Mouse (Mus musculus): ENCODE results near the gene Olfr148. TPM values are rescaled to one million over a fixed set of nuclear protein-coding genes. Genes with fewer than 3 reads are reported as not detected.

Olfr148 gene
- polyA plus RNA-seq, 1 experiment from 2014 or later = not detected

GRCm38 (mm10) chr9:39644785-39645184 is 34.3 kb downstream of the Olfr148 start, which contains the start of gene Olfr961:
Gene Olfr961 (plus strand): TSS chr9:39645085.
- Histone ChIP-seq H3K27ac (no peak within 1 kb of the TSS), H3K9me3 (replicated peaks) (no peaks in the 10 kb centered on the region), H3K36me3 (no peaks in the 10 kb centered on the region), H3K4me3 (no peak within 1 kb of the TSS), H3K27me3 (ENCODE audit: low read depth, poor library complexity, severe bottlenecking) (no peaks in the 10 kb centered on the region), H3K4me1 (no peaks in the 10 kb centered on the region)
- no peak for DNase-seq (ENCODE audit: low spot score)

DNA sequence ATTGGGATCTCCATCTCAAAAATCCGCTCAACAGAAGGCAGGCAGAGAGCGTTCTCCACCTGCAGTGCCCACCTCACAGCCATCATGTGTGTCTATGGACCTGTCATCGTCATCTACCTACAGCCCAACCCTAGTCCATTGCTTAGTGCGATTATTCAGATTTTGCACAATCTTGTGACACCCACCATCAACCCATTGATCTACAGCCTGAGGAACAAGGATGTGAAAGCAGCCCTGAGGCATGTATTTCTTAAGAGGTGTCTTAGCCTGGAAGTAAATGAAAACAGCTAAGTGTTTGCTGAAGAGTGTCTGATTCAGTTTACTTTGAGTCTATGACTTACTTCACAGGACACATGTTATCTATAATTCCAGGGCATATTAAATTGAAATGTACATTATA is 36.9 kb downstream of the Olfr148 start:
- 94% methylated on average over 4 of the region's 4 CpGs for WGBS
- Histone ChIP-seq H3K4me1 (no peaks in the 10 kb centered on the region), H3K9me3 (replicated peaks) (no peaks in the 10 kb centered on the region), H3K27ac (no peak overlapping the region), H3K36me3 (no peaks in the 10 kb centered on the region), H3K27me3 (ENCODE audit: low read depth, poor library complexity, severe bottlenecking) (no peaks in the 10 kb centered on the region), H3K4me3 (no peak overlapping the region)
- DNase-seq (ENCODE audit: low spot score) = no peak

DNA sequence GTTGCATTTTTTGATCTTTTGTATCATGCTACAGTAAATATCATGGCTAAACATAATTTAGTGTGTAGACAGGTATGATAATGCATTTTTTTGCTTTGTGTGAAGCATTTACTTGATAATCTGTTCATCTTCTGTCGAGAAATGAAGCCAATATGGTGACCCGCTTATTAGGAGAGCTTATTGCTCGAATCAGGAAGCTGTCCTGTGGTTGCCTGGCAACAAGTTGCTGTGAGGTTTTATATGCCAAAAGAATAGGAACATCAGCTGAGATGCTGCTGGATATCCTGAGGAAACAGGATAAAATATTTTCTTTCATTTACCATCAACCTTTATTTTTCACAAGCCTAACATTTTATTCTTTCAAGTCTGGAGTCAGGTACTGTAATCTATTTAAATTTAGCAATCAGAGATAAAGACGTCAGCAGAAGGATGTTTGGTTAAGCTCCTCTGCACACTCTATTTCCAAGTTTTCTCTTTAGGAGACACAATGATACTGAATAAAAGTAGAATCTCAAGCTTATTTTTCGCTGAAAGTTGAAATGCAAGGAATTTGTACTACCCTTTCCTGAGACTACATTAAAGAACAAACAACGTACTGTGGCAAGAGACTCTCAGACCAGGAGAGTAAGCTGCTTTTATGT is 44.4 kb downstream of the Olfr148 start:
- DNase-seq (ENCODE audit: low spot score) = no peak
- Histone ChIP-seq H3K4me1 (no peaks in the 10 kb centered on the region), H3K4me3 (no peak overlapping the region), H3K36me3 (no peaks in the 10 kb centered on the region), H3K9me3 (replicated peaks) (no peaks in the 10 kb centered on the region), H3K27me3 (ENCODE audit: low read depth, poor library complexity, severe bottlenecking) (no peaks in the 10 kb centered on the region), H3K27ac (no peak overlapping the region)
- WGBS = 82% methylated on average over 6 of the region's 6 CpGs

Other genes with a start within 250 kb of the Olfr148 start
- gene Olfr951, start 223.2 kb upstream of the Olfr148 start, polyA plus RNA-seq (2016; fragmentation: Nextera tagmentation; extraction: Ambion mirVana) = not detected in 2 replicates
- gene Olfr952, start 183.5 kb upstream of the Olfr148 start, polyA plus RNA-seq (2016; fragmentation: Nextera tagmentation; extraction: Ambion mirVana) = not detected in 2 replicates
- gene Olfr954, start 154.0 kb upstream of the Olfr148 start, polyA plus RNA-seq (2016; fragmentation: Nextera tagmentation; extraction: Ambion mirVana) = not detected in 2 replicates
- gene Olfr955, start 138.7 kb upstream of the Olfr148 start, polyA plus RNA-seq (2016; fragmentation: Nextera tagmentation; extraction: Ambion mirVana) = not detected in 2 replicates
- not detected in 2 replicates for gene Olfr44, start 116.7 kb upstream of the Olfr148 start, polyA plus RNA-seq (2016; fragmentation: Nextera tagmentation; extraction: Ambion mirVana)
- not detected in 2 replicates for gene Olfr957, start 94.8 kb upstream of the Olfr148 start, polyA plus RNA-seq (2016; fragmentation: Nextera tagmentation; extraction: Ambion mirVana)
- not detected in 2 replicates for gene Olfr958, start 56.6 kb upstream of the Olfr148 start, polyA plus RNA-seq (2016; fragmentation: Nextera tagmentation; extraction: Ambion mirVana)
- gene Olfr959, start 35.1 kb upstream of the Olfr148 start, polyA plus RNA-seq (2016; fragmentation: Nextera tagmentation; extraction: Ambion mirVana) = not detected in 2 replicates
- 2.8 and 6.9 TPM in 2 replicates for gene AW551984, start 6.3 kb upstream of the Olfr148 start, polyA plus RNA-seq (2016; fragmentation: Nextera tagmentation; extraction: Ambion mirVana)
- not detected in 2 replicates for gene Olfr960, start 10.7 kb downstream of the Olfr148 start, polyA plus RNA-seq (2016; fragmentation: Nextera tagmentation; extraction: Ambion mirVana)
- gene Olfr961, start 34.4 kb downstream of the Olfr148 start, polyA plus RNA-seq (2016; fragmentation: Nextera tagmentation; extraction: Ambion mirVana) = not detected in 2 replicates
- not detected in 2 replicates for gene Olfr963, start 56.5 kb downstream of the Olfr148 start, polyA plus RNA-seq (2016; fragmentation: Nextera tagmentation; extraction: Ambion mirVana)
- gene Olfr149, start 96.5 kb downstream of the Olfr148 start, polyA plus RNA-seq (2016; fragmentation: Nextera tagmentation; extraction: Ambion mirVana) = not detected in 2 replicates
- gene Olfr965, start 100.7 kb downstream of the Olfr148 start, polyA plus RNA-seq (2016; fragmentation: Nextera tagmentation; extraction: Ambion mirVana) = not detected in 2 replicates
- not detected in 2 replicates for gene Olfr150, start 120.3 kb downstream of the Olfr148 start, polyA plus RNA-seq (2016; fragmentation: Nextera tagmentation; extraction: Ambion mirVana)
- not detected in 2 replicates for gene Olfr967, start 135.6 kb downstream of the Olfr148 start, polyA plus RNA-seq (2016; fragmentation: Nextera tagmentation; extraction: Ambion mirVana)
- gene Olfr968, start 172.6 kb downstream of the Olfr148 start, polyA plus RNA-seq (2016; fragmentation: Nextera tagmentation; extraction: Ambion mirVana) = not detected in 2 replicates
- gene Olfr969, start 180.3 kb downstream of the Olfr148 start, polyA plus RNA-seq (2016; fragmentation: Nextera tagmentation; extraction: Ambion mirVana) = not detected in 2 replicates
- gene Olfr970, start 198.2 kb downstream of the Olfr148 start, polyA plus RNA-seq (2016; fragmentation: Nextera tagmentation; extraction: Ambion mirVana) = not detected in 2 replicates
- not detected in 2 replicates for gene Olfr971, start 226.2 kb downstream of the Olfr148 start, polyA plus RNA-seq (2016; fragmentation: Nextera tagmentation; extraction: Ambion mirVana)

Data from limb, embryonic 10.5 days (tissue).